Mouse (Mus musculus) hindlimb bud, embryonic 11.5 days (tissue): ENCODE measurements around the gene Psmd11.
"Not testable (repeated sequence)": the region's sequence is repeated elsewhere in the genome, so short reads cannot be mapped to it uniquely, and the experiment has no call there.

Experiments
- DNase-seq: peaks from one replicate; pipeline ENCODE4 v3.0.0-alpha.2; 2012; ENCODE audit warnings: low read depth, low spot score; ENCODE audit errors: extremely low spot score

Gene Psmd11

GRCm38 (mm10) chr11:80426029-80426813, 2.2 kb upstream of the Psmd11 start:
- not testable (repeated sequence) for DNase-seq

- DNase-seq, result no peak
Observed at GRCm38 (mm10) chr11:80429009-80429475, 627 bp downstream of the Psmd11 start.

- no peak for DNase-seq
Observed at GRCm38 (mm10) chr11:80429500-80430166, 1.2 kb downstream of the Psmd11 start.

GRCm38 (mm10) chr11:80430366-80430910, 2.0 kb downstream of the Psmd11 start:
- no peak for DNase-seq

- no peak for DNase-seq
Observed at GRCm38 (mm10) chr11:80446916-80447315, 18.5 kb downstream of the Psmd11 start.

- DNase-seq, result no peak
Observed at GRCm38 (mm10) chr11:80449859-80450258, 21.4 kb downstream of the Psmd11 start.

GRCm38 (mm10) chr11:80452242-80452641, 23.8 kb downstream of the Psmd11 start:
- DNase-seq, result no peak

- DNase-seq, result no peak
Observed at GRCm38 (mm10) chr11:80453198-80453597, 24.8 kb downstream of the Psmd11 start.

- not testable (repeated sequence) for DNase-seq
Observed at GRCm38 (mm10) chr11:80463605-80464130, 35.3 kb downstream of the Psmd11 start.

- DNase-seq, result no peak
Observed at GRCm38 (mm10) chr11:80471836-80472605, 43.6 kb downstream of the Psmd11 start.

- DNase-seq, result no peak
Observed at GRCm38 (mm10) chr11:80474175-80474691, 45.8 kb downstream of the Psmd11 start.

- DNase-seq, result no peak
Observed at GRCm38 (mm10) chr11:80474846-80475245, 46.4 kb downstream of the Psmd11 start.

- DNase-seq, result no peak
Observed at GRCm38 (mm10) chr11:80475544-80475943, 47.1 kb downstream of the Psmd11 start.

GRCm38 (mm10) chr11:80476222-80477189, 48.1 kb downstream of the Psmd11 start, which contains the start of gene Cdk5r1:
Gene Cdk5r1 (plus strand): TSS chr11:80477023.
- DNase-seq, result peak; percentile 41

GRCm38 (mm10) chr11:80477341-80478199, 49.2 kb downstream of the Psmd11 start:
- no peak for DNase-seq

GRCm38 (mm10) chr11:80478694-80479412, 50.4 kb downstream of the Psmd11 start:
- DNase-seq, result no peak

GRCm38 (mm10) chr11:80479425-80479824, 51.0 kb downstream of the Psmd11 start:
- DNase-seq, result no peak
